ENCODE assay signal across 10 mouse cellular contexts in the genomic region with DNA sequence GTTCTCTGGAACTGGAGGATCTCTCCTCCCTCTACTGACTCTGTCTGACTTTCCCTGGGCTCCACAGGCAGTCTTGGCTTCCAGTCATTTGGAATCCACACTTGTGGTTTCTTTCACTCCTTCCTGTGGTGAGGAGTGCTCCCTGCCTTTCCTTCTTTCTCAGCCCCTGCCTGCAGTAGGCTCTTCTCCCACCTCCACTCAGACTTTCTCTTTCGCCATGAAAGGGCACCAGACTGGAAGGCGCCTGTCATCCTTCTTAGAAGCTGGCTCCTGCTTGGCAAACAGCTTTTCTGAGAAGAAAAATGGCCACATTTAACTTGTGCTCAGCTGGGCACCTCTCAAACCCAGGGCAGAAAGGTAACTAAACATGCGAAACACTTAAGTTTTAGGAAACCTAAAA.
DNase-seq lines count a peak whose midpoint lies in the region; ATAC-seq and TF ChIP-seq lines count a peak whose summit lies in the region.
"Had no signal": no experiment of that assay in that cellular context is flagged by ENCODE, and none has a peak within 500 bp of the region (broad histone marks: within the 10 kb centered on the region; RNA-seq: fewer than 3 reads in every experiment).

No protein-coding gene starts in this region.

- no peak overlapping the region for H3K4me2 ChIP-seq in lung, embryonic 15.5 days
- H3K4me2 ChIP-seq in hindbrain, embryonic 15.5 days: no peak overlapping the region
- no peak overlapping the region for H3K4me2 ChIP-seq in neural tube, embryonic 13.5 days
- H3K4me2 ChIP-seq in heart, embryonic 11.5 days: no peak overlapping the region
- H3K4me2 ChIP-seq: embryonic facial prominence, embryonic 12.5 days had no signal

- WGBS in lung, embryonic 15.5 days: 67% methylated on average over 3 of the region's 3 CpGs
- 71% methylated on average over 3 of the region's 3 CpGs for WGBS in embryonic facial prominence, embryonic 10.5 days
- 49% methylated on average over 3 of the region's 3 CpGs for WGBS in hindbrain, embryonic 15.5 days
- WGBS in neural tube, embryonic 13.5 days: 49% methylated on average over 3 of the region's 3 CpGs
- WGBS in thymus, adult 2 months: 98% methylated on average over 3 of the region's 3 CpGs
- WGBS in heart, embryonic 11.5 days (ENCODE audit: insufficient replicate concordance): 72% methylated on average over 3 of the region's 3 CpGs

- DNase-seq in lung, postnatal 4 days: no peak
- DNase-seq in embryonic facial prominence, embryonic 10.5 days (ENCODE audit: low spot score): no peak
- no peak for DNase-seq in layer of hippocampus, postnatal 25 days (ENCODE audit: extremely low spot score in 1 of 2, low spot score in 1 of 2)
- DNase-seq in thymus, adult 2 months: no peak
- DNase-seq: adrenal gland, postnatal 10 days had no signal

- no peak overlapping the region for H3K9ac ChIP-seq in lung, embryonic 15.5 days
- no peak overlapping the region for H3K9ac ChIP-seq in hindbrain, embryonic 15.5 days
- H3K9ac ChIP-seq in neural tube, embryonic 13.5 days: no peak overlapping the region
- H3K9ac ChIP-seq in heart, embryonic 11.5 days (ENCODE audit: low read depth, low read length): no peak overlapping the region
- H3K9ac ChIP-seq: embryonic facial prominence, embryonic 12.5 days had no signal

- H3K4me3 ChIP-seq in lung, embryonic 15.5 days: no peak overlapping the region
- no peak overlapping the region for H3K4me3 ChIP-seq in embryonic facial prominence, embryonic 10.5 days
- H3K4me3 ChIP-seq in hindbrain, embryonic 15.5 days: no peak overlapping the region
- no peak overlapping the region for H3K4me3 ChIP-seq in neural tube, embryonic 13.5 days
- H3K4me3 ChIP-seq in thymus, adult 2 months (ENCODE audit: control insufficient read depth, insufficient read depth, low read length): no peak overlapping the region
- H3K4me3 ChIP-seq in heart, embryonic 11.5 days (ENCODE audit: low read depth, low read length): no peak overlapping the region
- H3K4me3 ChIP-seq: embryonic facial prominence, embryonic 12.5 days had no signal

- H3K36me3 ChIP-seq in lung, embryonic 15.5 days: 0 out of 2 replicates have a peak, but pooled peaks cover 3% of the 10 kb centered on the region
- H3K36me3 ChIP-seq in embryonic facial prominence, embryonic 10.5 days (replicated peaks): no peaks in the 10 kb centered on the region
- H3K36me3 ChIP-seq in hindbrain, embryonic 15.5 days: peaks cover 13% of the 10 kb centered on the region; the same call in 1 of the 2 replicates
- H3K36me3 ChIP-seq in neural tube, embryonic 13.5 days: peaks cover 23% of the 10 kb centered on the region
- peaks cover 75% of the 10 kb centered on the region for H3K36me3 ChIP-seq in thymus, adult 2 months (ENCODE audit: control insufficient read depth, insufficient read depth, low read length)
- H3K36me3 ChIP-seq in heart, embryonic 11.5 days (ENCODE audit: control insufficient read depth, insufficient read depth, low read length): no peaks in the 10 kb centered on the region
- H3K36me3 ChIP-seq: embryonic facial prominence, embryonic 12.5 days had no signal

- peak overlapping the region; percentile 48; the same call in 1 of the 2 replicates for H3K27ac ChIP-seq in lung, embryonic 15.5 days
- H3K27ac ChIP-seq in embryonic facial prominence, embryonic 10.5 days (replicated peaks): peak overlapping the region; percentile 41; the same call in 1 of the 2 replicates
- peak overlapping the region; percentile 43 for H3K27ac ChIP-seq in hindbrain, embryonic 15.5 days (replicated peaks)
- H3K27ac ChIP-seq in neural tube, embryonic 13.5 days (replicated peaks): peak overlapping the region; percentile 38; the same call in 1 of the 2 replicates
- no peak overlapping the region for H3K27ac ChIP-seq in thymus, adult 2 months (ENCODE audit: control insufficient read depth, insufficient read depth, low read length)
- H3K27ac ChIP-seq in heart, embryonic 11.5 days (ENCODE audit: low read depth, low read length): no peak overlapping the region
- H3K27ac ChIP-seq: embryonic facial prominence, embryonic 12.5 days had no signal

- TF ChIP-seq POLR2A in thymus, adult 2 months (IDR thresholded peaks at IDR 0.05; ENCODE audit: control insufficient read depth, extremely low read depth, insufficient read depth, low read length, poor library complexity): no peak

- ATAC-seq in lung, embryonic 15.5 days (ENCODE audit: borderline replicate concordance, extremely low read depth, low FRiP score, low TSS enrichment): no peak
- ATAC-seq in hindbrain, embryonic 15.5 days (ENCODE audit: low FRiP score, low read depth): peak; percentile 63
- ATAC-seq in neural tube, embryonic 13.5 days (ENCODE audit: low read depth): 0 out of 2 replicates have a peak, but pooled peaks have one; percentile 28
- ATAC-seq in heart, embryonic 11.5 days (replicated peaks; ENCODE audit: insufficient number of reproducible peaks, low FRiP score, low TSS enrichment): no peak

- H3K27me3 ChIP-seq in lung, embryonic 15.5 days: no peaks in the 10 kb centered on the region
- H3K27me3 ChIP-seq in embryonic facial prominence, embryonic 10.5 days (replicated peaks; ENCODE audit: low read depth, poor library complexity, severe bottlenecking): no peaks in the 10 kb centered on the region
- no peaks in the 10 kb centered on the region for H3K27me3 ChIP-seq in hindbrain, embryonic 15.5 days
- no peaks in the 10 kb centered on the region for H3K27me3 ChIP-seq in neural tube, embryonic 13.5 days
- no peaks in the 10 kb centered on the region for H3K27me3 ChIP-seq in thymus, adult 2 months (ENCODE audit: control insufficient read depth, insufficient read depth, low read length)
- no peaks in the 10 kb centered on the region for H3K27me3 ChIP-seq in heart, embryonic 11.5 days (ENCODE audit: control insufficient read depth, insufficient read depth, low read length)
- H3K27me3 ChIP-seq: embryonic facial prominence, embryonic 12.5 days had no signal

- H3K4me1 ChIP-seq in lung, embryonic 15.5 days: no peaks in the 10 kb centered on the region
- peaks cover 4% of the 10 kb centered on the region; the same call in 1 of the 2 replicates for H3K4me1 ChIP-seq in embryonic facial prominence, embryonic 10.5 days
- H3K4me1 ChIP-seq in hindbrain, embryonic 15.5 days (replicated peaks): peaks cover 18% of the 10 kb centered on the region
- H3K4me1 ChIP-seq in neural tube, embryonic 13.5 days (replicated peaks): peaks cover 21% of the 10 kb centered on the region
- no peaks in the 10 kb centered on the region for H3K4me1 ChIP-seq in thymus, adult 2 months (replicated peaks; ENCODE audit: control insufficient read depth, insufficient read depth, low read length)
- no peaks in the 10 kb centered on the region for H3K4me1 ChIP-seq in heart, embryonic 11.5 days (ENCODE audit: control insufficient read depth, insufficient read depth, low read length)
- H3K4me1 ChIP-seq: embryonic facial prominence, embryonic 12.5 days had no signal

- no peak for TF ChIP-seq CTCF in thymus, adult 2 months (IDR thresholded peaks at IDR 0.05; ENCODE audit: borderline replicate concordance, control insufficient read depth, extremely low read depth, insufficient read depth, low read length, poor library complexity)

- H3K9me3 ChIP-seq in lung, embryonic 15.5 days: no peaks in the 10 kb centered on the region
- no peaks in the 10 kb centered on the region for H3K9me3 ChIP-seq in embryonic facial prominence, embryonic 10.5 days
- H3K9me3 ChIP-seq in hindbrain, embryonic 15.5 days: no peaks in the 10 kb centered on the region
- no peaks in the 10 kb centered on the region for H3K9me3 ChIP-seq in neural tube, embryonic 13.5 days
- H3K9me3 ChIP-seq in heart, embryonic 11.5 days (replicated peaks; ENCODE audit: control insufficient read depth, low read length): no peaks in the 10 kb centered on the region
- H3K9me3 ChIP-seq: embryonic facial prominence, embryonic 12.5 days had no signal

Comparison
In these comparisons a context has a peak if more than half of its experiments do, and no peak if none do; other contexts are left out.
1. ATAC-seq: peak in hindbrain, embryonic 15.5 days (single experiment) and neural tube, embryonic 13.5 days (single experiment); none in lung, embryonic 15.5 days (single experiment) and heart, embryonic 11.5 days (single experiment).
2. H3K27ac ChIP-seq: peak in lung, embryonic 15.5 days (single experiment), embryonic facial prominence, embryonic 10.5 days (single experiment), hindbrain, embryonic 15.5 days (single experiment) and neural tube, embryonic 13.5 days (single experiment); none in thymus, adult 2 months (single experiment) and heart, embryonic 11.5 days (single experiment).